Mouse (Mus musculus) left cerebral cortex, adult 2 months (tissue): ENCODE data around the gene Abca7. TPM values are rescaled to one million over a fixed set of nuclear protein-coding genes. Genes with fewer than 3 reads are reported as not detected.

ENCODE experiments used
- DNase-seq, 2 experiments: peaks; one replicate each; pipeline ENCODE4 v3.0.0; 2021 to 2022; ENCODE audit warnings: low spot score in 2 of 2, mixed read lengths in 1 of 2; ENCODE audit errors: extremely low spot score in 1 of 2
- H3K27ac ChIP-seq: fragments of 200-600 bp; 2 replicates; pipeline ENCODE4 v1.8.1; 2022
- H3K4me3 ChIP-seq: fragments of 200-600 bp; 2 replicates; pipeline ENCODE4 v1.8.1; 2022
- CTCF ChIP-seq: fragments of 200-600 bp; IDR thresholded peaks from 2 replicates; pipeline ENCODE4 v1.8.1; 2022; ENCODE audit warnings: antibody characterized with exemption, mild to moderate bottlenecking, moderate library complexity
- intact Hi-C: fragments of 180-260 bp; cut with DNase I; formaldehyde crosslinking; loops from one replicate; pipeline ENCODE4 v1.15.1; 2025
- total RNA-seq, 2 experiments: library from RNA; stranded (reverse); gene quantifications; 2 replicates each; pipeline ENCODE4 v1.2.3; 2021

The Abca7 gene
- total RNA-seq, 2 experiments from 2014 or later, result 13.5 to 13.8 TPM

GRCm38 (mm10) chr10:79976722-79977107 lies 19.6 kb upstream of the Abca7 start:
- no peak overlapping the region for H3K27ac ChIP-seq
- no peak for DNase-seq
- intact Hi-C loops, result no loop called here
- TF ChIP-seq CTCF, result no peak
- H3K4me3 ChIP-seq, result no peak overlapping the region

- no peak for TF ChIP-seq CTCF
- no peak for DNase-seq
- intact Hi-C loops, result no loop called here
- no peak overlapping the region for H3K27ac ChIP-seq
- H3K4me3 ChIP-seq, result no peak overlapping the region
Observed at GRCm38 (mm10) chr10:79977324-79977723, 19.0 kb upstream of the Abca7 start.

GRCm38 (mm10) chr10:79978061-79978460 lies 18.2 kb upstream of the Abca7 start:
- Histone ChIP-seq H3K4me3 (no peak overlapping the region), H3K27ac (no peak overlapping the region)
- no peak for TF ChIP-seq CTCF
- intact Hi-C loops, result no loop called here
- DNase-seq, result no peak

GRCm38 (mm10) chr10:79979401-79980155 lies 16.7 kb upstream of the Abca7 start:
- TF ChIP-seq CTCF, result no peak
- no peak for DNase-seq
- Histone ChIP-seq H3K27ac (no peak overlapping the region), H3K4me3 (no peak overlapping the region)
- intact Hi-C loops, result loop anchor here (10.0 kb wide), 1 partner anchor 265 kb away; the partner anchor contains the start of gene Ndufs7

GRCm38 (mm10) chr10:79983205-79983604 lies 13.1 kb upstream of the Abca7 start:
- intact Hi-C loops, result loop anchor here (10.0 kb wide), 1 partner anchor 262 kb away; the partner anchor contains the start of gene Ndufs7
- peak overlapping the region; percentile 87 for H3K27ac ChIP-seq
- H3K4me3 ChIP-seq, result peak overlapping the region; percentile 77
- DNase-seq, result no peak
- no peak for TF ChIP-seq CTCF

GRCm38 (mm10) chr10:79983670-79984069 lies 12.6 kb upstream of the Abca7 start:
- DNase-seq, result peak; percentile 58 to 68
- intact Hi-C loops, result loop anchor here (1.0 to 10.0 kb wide), 4 partner anchors 23 to 261 kb away; partner anchors contain the start of genes Ndufs7, Polr2e, Stk11 and Wdr18

GRCm38 (mm10) chr10:79984195-79984816 lies 12.0 kb upstream of the Abca7 start, which contains the start of gene Tmem259:
Tmem259 (minus strand) TSS chr10:79984330.
- peak within 1 kb of the TSS; percentile 98 for H3K27ac ChIP-seq
- intact Hi-C loops, result loop anchor here (1.0 to 10.0 kb wide), 4 partner anchors 24 to 260 kb away; partner anchors contain the start of genes Ndufs7, Polr2e, Stk11 and Wdr18
- H3K4me3 ChIP-seq, result peak within 1 kb of the TSS; percentile 77
- DNase-seq, result peak; percentile 84 to 85
- TF ChIP-seq CTCF, result peak; percentile 63

More at GRCm38 (mm10) chr10:79983670-79984069, 12.6 kb upstream of the Abca7 start:
- peak overlapping the region; percentile 77 for H3K4me3 ChIP-seq
- no peak for TF ChIP-seq CTCF
- H3K27ac ChIP-seq, result peak overlapping the region; percentile 87

- no peak for TF ChIP-seq CTCF
- DNase-seq, result peak; percentile 89 to 91
- intact Hi-C loops, result loop anchor here (1.0 to 10.0 kb wide), 4 partner anchors 25 to 260 kb away; partner anchors contain the start of genes Ndufs7, Polr2e, Stk11 and Wdr18
- Histone ChIP-seq H3K27ac (peak overlapping the region; percentile 98), H3K4me3 (peak overlapping the region; percentile 64)
Observed at GRCm38 (mm10) chr10:79984871-79985270, 11.4 kb upstream of the Abca7 start.

- peak overlapping the region; percentile 64 for H3K4me3 ChIP-seq
- peak; percentile 51 to 58 for DNase-seq
- H3K27ac ChIP-seq, result peak overlapping the region; percentile 98
- intact Hi-C loops, result loop anchor here (2.0 to 10.0 kb wide), 3 partner anchors 53 to 259 kb away; partner anchors contain the start of genes Ndufs7, Polr2e and Stk11
- TF ChIP-seq CTCF, result no peak
Observed at GRCm38 (mm10) chr10:79985334-79986231, 10.7 kb upstream of the Abca7 start.

- no peak for TF ChIP-seq CTCF
- intact Hi-C loops, result loop anchor here (10.0 kb wide), 1 partner anchor 258 kb away; the partner anchor contains the start of gene Ndufs7
- H3K4me3 ChIP-seq, result peak overlapping the region; percentile 64
- DNase-seq, result no peak
- H3K27ac ChIP-seq, result peak overlapping the region; percentile 98
Observed at GRCm38 (mm10) chr10:79986232-79986878, 9.9 kb upstream of the Abca7 start.

GRCm38 (mm10) chr10:79986963-79987362 lies 9.3 kb upstream of the Abca7 start:
- peak overlapping the region; percentile 98 for H3K27ac ChIP-seq
- peak; percentile 79 to 86 for DNase-seq
- intact Hi-C loops, result loop anchor here (10.0 kb wide), 1 partner anchor 258 kb away; the partner anchor contains the start of gene Ndufs7
- no peak overlapping the region for H3K4me3 ChIP-seq
- TF ChIP-seq CTCF, result peak; percentile 87
